Mouse (Mus musculus) lung, postnatal 0 days (tissue): Measurements from ENCODE around the gene Glb1. TPM values are rescaled to one million over a fixed set of nuclear protein-coding genes. Genes with fewer than 3 reads are reported as not detected.
"Not testable (repeated sequence)": the region's sequence is repeated elsewhere in the genome, so short reads cannot be mapped to it uniquely, and the experiment has no call there.

Experiments used
- ATAC-seq: fragments of 200-750 bp; cut with Nextera tagmentation; 2 replicates; pipeline ENCODE4 v1.8.0; 2017; ENCODE audit warnings: moderate library complexity
- DNase-seq: peaks from one replicate; pipeline ENCODE4 v3.0.0-alpha.2; 2016; ENCODE audit warnings: low spot score
- H3K27ac ChIP-seq: fragments of 300-500 bp; sonication (generic); 2 replicates; pipeline ENCODE4 v1.5.1; 2014; ENCODE audit warnings: antibody characterized with exemption, mild to moderate bottlenecking, low read length, mixed read lengths
- H3K27me3 ChIP-seq: fragments of 300-500 bp; sonication (generic); replicated peaks from 2 replicates; pipeline ENCODE4 v1.6.1; 2014; ENCODE audit warnings: low read length, mixed read lengths; ENCODE audit not compliant: insufficient read depth
- H3K36me3 ChIP-seq: fragments of 300-500 bp; sonication (generic); 2 replicates; pipeline ENCODE4 v1.6.1; 2014; ENCODE audit warnings: low read length, mixed read lengths; ENCODE audit not compliant: insufficient read depth
- H3K4me1 ChIP-seq: fragments of 300-500 bp; sonication (generic); 2 replicates; pipeline ENCODE4 v1.6.1; 2014; ENCODE audit warnings: antibody characterized with exemption, low read depth, low read length, mixed read lengths; ENCODE audit not compliant: insufficient read depth
- H3K4me2 ChIP-seq: fragments of 300-500 bp; sonication (generic); replicated peaks from 2 replicates; pipeline ENCODE4 v1.6.1; 2014; ENCODE audit warnings: low read depth, mild to moderate bottlenecking, low read length, moderate library complexity, mixed read lengths
- H3K4me3 ChIP-seq: fragments of 300-500 bp; sonication (generic); 2 replicates; pipeline ENCODE4 v1.5.1; 2014; ENCODE audit warnings: low read depth, low read length
- H3K9ac ChIP-seq: fragments of 300-500 bp; sonication (generic); replicated peaks from 2 replicates; pipeline ENCODE4 v1.6.1; 2014; ENCODE audit warnings: low read depth, mild to moderate bottlenecking
- H3K9me3 ChIP-seq: fragments of 300-500 bp; sonication (generic); 2 replicates; pipeline ENCODE4 v1.6.1; 2016; ENCODE audit warnings: low read length, mixed read lengths
- CTCF ChIP-seq: IDR thresholded peaks from 2 replicates; pipeline ENCODE4 v1.5.1; 2016; ENCODE audit warnings: antibody characterized with exemption, mild to moderate bottlenecking
- EP300 ChIP-seq: IDR thresholded peaks from 2 replicates; pipeline ENCODE4 v1.6.1; 2016; ENCODE audit warnings: antibody characterized with exemption, mild to moderate bottlenecking, control low read depth
- WGBS: fragments of 180-500 bp; shearing (Covaris S2); extraction: QIAGEN DNeasy Blood & Tissue Kit; methylation state at CpG from one replicate; pipeline ENCODE4 v1.1.7; 2014; 5-methylcytosine and 5-hydroxymethylcytosine counted together
- polyA plus RNA-seq: library from polyadenylated mRNA; unstranded; fragments of >200 nt; fragmentation: Nextera tagmentation; extraction: Ambion mirVana; gene quantifications from 2 replicates; pipeline ENCODE4 v1.2.1, GENCODE M21; 2015

The Glb1 gene
- polyA plus RNA-seq, 1 experiment from 2014 or later: 23.4 TPM

- Histone ChIP-seq H3K36me3 (no peaks in the 10 kb centered on the region), H3K9me3 (no peaks in the 10 kb centered on the region), H3K4me1 (no peaks in the 10 kb centered on the region), H3K9ac (no peak overlapping the region), H3K4me3 (no peak overlapping the region), H3K27me3 (no peaks in the 10 kb centered on the region), H3K27ac (no peak overlapping the region), H3K4me2 (no peak overlapping the region)
- WGBS: 83% methylated on average over 9 of the region's 9 CpGs
- no peak for TF ChIP-seq EP300
- TF ChIP-seq CTCF: no peak
- ATAC-seq (no peak), DNase-seq (no peak)
Measured at GRCm38 (mm10) chr9:114507421-114507820, 106.5 kb downstream of the Glb1 start.

GRCm38 (mm10) chr9:114509785-114510184 is 108.9 kb downstream of the Glb1 start:
- H3K4me3 ChIP-seq: no peak overlapping the region
- H3K4me2 ChIP-seq: no peak overlapping the region
- DNase-seq (no peak), ATAC-seq (no peak)
- H3K27ac ChIP-seq: no peak overlapping the region
- H3K36me3 ChIP-seq: no peaks in the 10 kb centered on the region
- TF ChIP-seq EP300 (no peak), CTCF (no peak)
- H3K27me3 ChIP-seq: no peaks in the 10 kb centered on the region
- H3K9me3 ChIP-seq: peaks cover 12% of the 10 kb centered on the region; the same call in 1 of the 2 replicates
- H3K9ac ChIP-seq: no peak overlapping the region
- no peaks in the 10 kb centered on the region for H3K4me1 ChIP-seq
- 86% methylated on average over 9 of the region's 9 CpGs for WGBS

GRCm38 (mm10) chr9:114512831-114513230 is 112.0 kb downstream of the Glb1 start:
- no peak for DNase-seq
- Histone ChIP-seq H3K4me3 (no peak overlapping the region), H3K9ac (no peak overlapping the region), H3K36me3 (no peaks in the 10 kb centered on the region), H3K27ac (no peak overlapping the region), H3K4me1 (no peaks in the 10 kb centered on the region; the same call in 1 of the 2 replicates), H3K9me3 (peaks cover 12% of the 10 kb centered on the region; the same call in 1 of the 2 replicates), H3K27me3 (no peaks in the 10 kb centered on the region), H3K4me2 (no peak overlapping the region)
- ATAC-seq: no peak
- WGBS: 98% methylated on average over 21 of the region's 21 CpGs
- no peak for TF ChIP-seq CTCF
- no peak for TF ChIP-seq EP300

- Histone ChIP-seq H3K9ac (0 out of 2 replicates have a peak within 1 kb of the TSS, but pooled peaks have one; percentile 8), H3K4me3 (no peak within 1 kb of the TSS), H3K27ac (peak within 1 kb of the TSS; percentile 26; the same call in 1 of the 2 replicates), H3K4me2 (0 out of 2 replicates have a peak within 1 kb of the TSS, but pooled peaks have one; percentile 19), H3K27me3 (no peaks in the 10 kb centered on the region), H3K4me1 (no peaks in the 10 kb centered on the region; the same call in 1 of the 2 replicates), H3K9me3 (peaks cover 12% of the 10 kb centered on the region; the same call in 1 of the 2 replicates), H3K36me3 (no peaks in the 10 kb centered on the region)
- TF ChIP-seq CTCF (no peak), EP300 (no peak)
- ATAC-seq: peak; percentile 47; the same call in 1 of the 2 replicates
- peak; percentile 37 for DNase-seq
- WGBS: 35% methylated on average over 11 of the region's 11 CpGs
Measured at GRCm38 (mm10) chr9:114515364-114515763, 114.5 kb downstream of the Glb1 start, which contains the start of gene C130032M10Rik. C130032M10Rik (plus strand) TSS chr9:114515697.

GRCm38 (mm10) chr9:114517924-114518497 is 117.1 kb downstream of the Glb1 start:
- Histone ChIP-seq H3K27ac (no peak overlapping the region), H3K9ac (no peak overlapping the region)
- 76% methylated on average over 13 of the region's 13 CpGs for WGBS

GRCm38 (mm10) chr9:114518812-114519477 is 118.1 kb downstream of the Glb1 start:
- WGBS: 59% methylated on average over 9 of the region's 9 CpGs
- no peak for ATAC-seq
- no peaks in the 10 kb centered on the region for H3K36me3 ChIP-seq

More at GRCm38 (mm10) chr9:114517924-114518497, 117.1 kb downstream of the Glb1 start:
- H3K4me2 ChIP-seq: no peak overlapping the region
- no peaks in the 10 kb centered on the region for H3K27me3 ChIP-seq
- no peaks in the 10 kb centered on the region; the same call in 1 of the 2 replicates for H3K4me1 ChIP-seq
- DNase-seq: no peak
- no peak for ATAC-seq
- no peaks in the 10 kb centered on the region for H3K36me3 ChIP-seq
- TF ChIP-seq EP300 (no peak), CTCF (no peak)
- no peak overlapping the region for H3K4me3 ChIP-seq
- peaks cover 6% of the 10 kb centered on the region; the same call in 1 of the 2 replicates for H3K9me3 ChIP-seq

GRCm38 (mm10) chr9:114520529-114520928 is 119.7 kb downstream of the Glb1 start:
- not testable (repeated sequence) for H3K27ac ChIP-seq, ATAC-seq, H3K9me3 ChIP-seq, H3K27me3 ChIP-seq, H3K36me3 ChIP-seq, DNase-seq, H3K4me1 ChIP-seq, H3K4me3 ChIP-seq, H3K4me2 ChIP-seq, H3K9ac ChIP-seq
- 50% methylated on average over 4 of the region's 4 CpGs for WGBS

More at GRCm38 (mm10) chr9:114518812-114519477, 118.1 kb downstream of the Glb1 start:
- no peak overlapping the region for H3K4me3 ChIP-seq
- no peak overlapping the region for H3K9ac ChIP-seq
- no peak for DNase-seq
- TF ChIP-seq EP300 (no peak), CTCF (peak; percentile 68)
- H3K27me3 ChIP-seq: no peaks in the 10 kb centered on the region
- H3K9me3 ChIP-seq: no peaks in the 10 kb centered on the region; the same call in 1 of the 2 replicates
- H3K4me1 ChIP-seq: no peaks in the 10 kb centered on the region; the same call in 1 of the 2 replicates
- no peak overlapping the region for H3K27ac ChIP-seq
- no peak overlapping the region for H3K4me2 ChIP-seq
